Mouse (Mus musculus) mesoderm, embryonic 11.5 days (tissue): ENCODE measurements around the gene Aunip.
A peak's percentile ranks its signal among the peaks of the same experiment; 100 is the strongest.

Experiments
- DNase-seq: peaks from one replicate; pipeline ENCODE4 v3.0.0-alpha.2; 2012; ENCODE audit warnings: low read depth, low spot score

The Aunip gene

DNA sequence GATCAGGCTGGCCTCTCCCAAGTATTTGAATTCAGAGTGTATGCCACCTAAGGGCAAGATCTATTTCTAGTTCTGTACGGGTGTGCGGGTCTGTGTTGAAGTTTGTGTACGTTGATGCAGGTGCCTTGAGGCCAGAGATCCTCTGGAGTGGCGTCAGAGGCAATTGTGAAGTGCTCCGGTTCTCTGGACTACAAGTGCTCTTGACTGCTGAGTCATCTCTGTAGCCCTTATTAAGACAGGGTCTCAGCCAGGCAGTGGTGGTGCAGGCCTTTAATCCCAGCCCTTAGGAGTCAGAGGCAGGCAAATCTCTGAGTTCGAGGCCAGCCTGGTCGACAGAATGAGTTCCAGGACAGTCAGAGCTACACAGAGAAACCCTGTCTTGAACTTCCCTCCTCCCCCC is 4.8 kb downstream of the Aunip start:
- no peak for DNase-seq

DNA sequence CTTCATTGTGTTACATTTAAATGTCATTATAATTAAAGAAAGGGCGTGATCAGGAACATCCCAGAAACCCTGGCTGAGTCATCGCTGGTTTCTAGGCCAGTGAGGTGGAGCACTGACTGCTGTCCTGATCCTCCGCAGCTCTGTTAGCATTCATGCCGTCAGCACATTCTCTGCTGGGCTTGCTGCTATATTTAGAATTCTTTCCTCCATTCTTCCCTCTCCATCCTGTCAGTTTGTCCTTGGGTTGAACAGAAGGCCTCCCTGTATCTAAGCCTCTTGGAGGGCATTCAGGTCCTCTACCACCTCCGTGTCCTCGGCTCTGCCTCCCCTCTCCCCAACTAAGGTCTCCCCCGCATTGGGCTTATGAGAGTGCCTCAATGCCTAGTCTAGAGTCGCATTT is 6.2 kb downstream of the Aunip start:
- DNase-seq = no peak

DNA sequence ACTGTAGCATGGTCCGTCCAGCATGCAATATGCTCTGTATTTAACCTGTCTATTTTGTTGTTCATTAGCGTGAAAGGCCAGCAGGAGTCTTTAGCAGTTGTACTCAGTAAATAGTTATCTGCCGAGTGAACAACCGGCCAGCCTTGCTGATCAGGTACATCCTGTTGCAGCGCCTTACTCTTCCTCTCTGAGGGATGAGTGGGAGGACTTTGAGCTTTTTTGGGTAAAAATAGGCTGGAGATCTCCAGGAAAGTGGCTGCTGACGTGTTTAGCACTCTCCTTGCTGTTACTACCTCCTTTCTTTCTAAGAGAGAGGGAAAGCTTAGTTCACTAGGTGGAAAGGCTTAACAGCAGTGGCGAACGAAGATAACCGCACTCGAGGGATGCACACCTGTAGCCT is 6.9 kb downstream of the Aunip start:
- DNase-seq = no peak

DNA sequence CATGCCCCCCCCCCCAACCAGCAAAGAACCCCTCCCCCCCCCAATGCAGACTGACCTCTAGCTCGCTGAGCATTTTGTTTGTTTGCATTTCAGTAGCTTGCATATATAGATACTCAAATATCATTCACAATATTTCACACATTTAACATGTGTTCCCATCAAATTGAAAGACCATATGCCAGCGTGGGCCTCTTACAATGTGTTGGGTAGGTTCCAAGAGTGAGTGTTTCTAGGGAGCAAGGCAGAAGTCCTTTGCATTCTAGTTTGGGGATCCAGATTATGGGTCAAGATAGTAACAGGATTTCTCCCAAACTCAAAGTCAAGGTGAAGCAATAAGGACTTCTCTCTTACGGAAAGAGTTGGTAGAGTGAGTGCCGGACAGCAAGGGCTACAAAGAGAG is 7.7 kb downstream of the Aunip start:
- no peak for DNase-seq

DNA sequence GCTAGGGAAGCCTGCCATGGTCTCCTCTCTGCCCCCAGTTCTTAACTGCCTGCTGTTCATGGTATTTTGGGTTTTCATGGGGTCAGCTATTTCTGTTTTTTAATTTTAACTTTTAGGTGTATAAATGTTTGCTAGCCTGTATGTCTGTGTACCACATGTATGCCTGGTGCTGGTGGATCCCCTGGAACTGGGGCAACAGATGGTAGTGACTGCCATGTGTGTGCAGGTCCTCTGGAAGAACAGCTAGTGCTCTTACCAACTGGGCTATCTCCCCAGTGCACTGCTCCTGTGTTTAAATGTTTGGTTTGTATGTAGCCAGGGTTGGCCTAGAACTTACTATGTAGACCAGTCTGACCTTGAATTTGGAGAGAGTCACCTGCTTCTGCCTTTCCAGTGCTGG is 8.5 kb downstream of the Aunip start:
- no peak for DNase-seq

DNA sequence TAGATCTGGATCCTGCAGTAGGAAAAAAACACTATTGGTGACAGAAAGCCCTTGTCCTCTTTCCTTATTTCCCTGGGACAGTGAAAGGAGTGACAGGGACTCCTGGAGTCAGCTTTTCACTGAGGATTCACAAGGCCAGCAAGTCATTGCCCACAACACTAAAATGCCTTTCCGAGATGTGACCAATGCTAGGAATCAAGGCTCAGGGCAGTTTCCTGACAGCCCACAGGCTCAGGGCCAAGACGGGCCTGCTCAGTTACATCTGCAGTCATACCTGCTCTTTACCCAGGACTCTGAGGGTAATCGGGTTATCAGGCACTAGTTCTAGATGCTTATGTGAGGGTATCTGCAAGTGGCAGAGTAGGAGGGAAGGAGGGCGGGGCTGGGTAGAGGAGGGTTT is 12.6 kb downstream of the Aunip start:
- DNase-seq = no peak

DNA sequence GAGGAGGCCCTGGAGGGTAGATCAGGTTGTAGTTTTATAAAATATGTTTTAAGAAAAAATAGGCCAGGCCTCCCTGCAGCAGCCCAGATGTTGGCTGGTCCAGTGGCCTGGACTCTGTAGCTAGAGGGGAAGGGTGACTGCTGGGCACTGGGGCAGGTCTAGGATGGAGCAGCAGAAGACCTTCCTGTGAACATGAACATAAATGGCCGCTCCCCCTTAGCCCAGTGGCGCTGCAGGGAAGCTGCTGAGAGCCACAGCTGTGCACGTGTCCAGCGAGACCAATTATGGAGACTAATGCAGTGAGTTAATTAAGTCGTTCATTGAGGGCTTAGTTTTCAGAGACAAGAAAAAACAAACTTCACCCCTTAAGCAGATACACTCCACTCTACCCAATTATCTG is 15.0 kb downstream of the Aunip start:
- no peak for DNase-seq

DNA sequence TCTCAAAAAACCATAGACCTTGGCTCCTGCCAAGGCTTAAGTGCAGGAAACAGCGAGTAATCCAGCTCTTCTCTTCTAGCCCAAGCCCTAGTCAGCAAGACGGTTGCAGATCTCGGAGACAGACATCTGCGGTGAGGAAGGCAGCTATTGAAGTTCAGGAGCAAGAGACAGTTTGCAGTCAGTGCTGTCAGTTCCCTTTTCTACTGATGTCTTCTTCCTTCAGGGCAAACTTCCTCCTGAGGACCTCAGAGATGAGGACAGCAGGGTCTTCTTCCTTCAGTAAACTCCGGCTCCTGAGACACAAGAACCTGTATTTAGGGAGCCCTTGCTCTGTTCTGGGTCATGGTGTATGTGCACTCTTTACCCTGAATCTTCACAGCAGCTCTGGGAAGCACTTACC is 15.4 kb downstream of the Aunip start:
- DNase-seq = no peak

DNA sequence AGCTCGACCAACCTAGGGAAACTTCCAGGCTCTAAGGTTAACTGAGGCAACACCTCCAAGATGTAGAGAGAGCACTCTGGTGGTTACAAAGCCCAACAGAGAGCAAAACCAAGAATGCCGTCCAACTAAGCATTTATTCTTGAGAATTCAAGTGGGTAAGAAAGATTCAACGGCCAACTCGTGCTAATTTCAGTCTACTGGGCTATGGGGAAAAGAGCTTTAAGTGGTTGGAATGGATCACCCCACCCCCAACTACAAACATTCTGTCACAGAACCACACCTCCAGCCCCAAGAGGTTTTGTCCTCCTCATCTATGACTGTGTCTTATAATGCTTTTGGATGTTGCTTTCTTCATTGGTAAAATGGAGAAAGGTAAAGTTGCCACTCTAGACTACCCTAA is 22.1 kb downstream of the Aunip start:
- no peak for DNase-seq

DNA sequence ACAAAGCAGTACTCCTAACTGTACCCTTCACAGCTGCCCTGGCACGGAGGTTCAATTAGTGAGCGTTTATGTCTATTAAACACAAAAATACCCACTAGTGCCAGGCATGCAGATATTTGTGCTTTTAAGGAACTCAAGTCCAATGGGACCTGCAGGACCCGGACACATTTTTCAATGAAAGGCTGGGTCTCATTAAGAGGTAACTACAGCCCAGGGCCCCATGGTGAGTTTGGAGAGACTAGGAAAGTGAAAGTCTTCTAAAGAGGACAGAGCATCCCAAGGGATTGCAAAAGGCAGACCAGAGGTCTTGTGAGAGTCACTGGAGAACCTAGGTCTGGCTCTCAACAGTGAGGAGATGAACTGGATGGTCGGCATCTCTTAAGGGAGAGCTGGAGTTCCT is 22.6 kb downstream of the Aunip start:
- DNase-seq = no peak

DNA sequence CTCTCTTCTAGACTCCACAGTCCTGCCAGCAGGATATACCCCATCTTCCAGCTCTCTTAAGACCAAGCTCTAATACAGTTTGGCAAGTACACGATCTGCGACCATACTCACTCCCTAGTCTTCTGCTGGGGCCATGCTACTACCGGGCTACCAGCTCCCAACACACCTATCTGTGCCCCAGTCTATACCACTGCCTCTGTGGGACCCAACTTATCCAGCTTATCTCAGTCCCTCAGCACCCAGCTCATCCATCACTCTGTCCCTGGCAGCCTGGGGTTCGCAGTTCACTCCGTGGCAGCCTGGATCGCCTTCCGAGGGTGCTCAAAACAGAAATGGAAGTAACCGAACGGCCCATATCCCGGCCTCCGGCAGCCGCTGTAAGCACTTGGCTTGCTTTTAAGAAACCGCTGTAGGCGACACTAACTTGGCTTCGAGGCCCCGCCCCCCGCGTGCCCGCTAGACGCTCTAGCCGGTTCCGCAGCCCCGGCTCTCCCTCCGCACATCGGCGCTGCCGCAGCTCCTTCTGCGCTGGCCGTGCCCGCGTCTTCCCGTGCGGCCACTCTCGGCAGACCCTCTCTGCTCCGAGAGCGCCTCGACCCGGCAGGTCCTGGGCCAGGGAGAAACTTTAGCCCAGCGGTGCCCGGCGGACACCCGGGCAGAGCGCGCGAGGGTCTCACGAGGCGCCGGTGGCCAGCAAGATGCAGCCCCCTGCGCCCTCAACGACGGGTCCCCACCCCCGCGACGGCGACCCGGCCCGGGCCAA is 23.5 kb downstream of the Aunip start:
- DNase-seq = peak; percentile 48

DNA sequence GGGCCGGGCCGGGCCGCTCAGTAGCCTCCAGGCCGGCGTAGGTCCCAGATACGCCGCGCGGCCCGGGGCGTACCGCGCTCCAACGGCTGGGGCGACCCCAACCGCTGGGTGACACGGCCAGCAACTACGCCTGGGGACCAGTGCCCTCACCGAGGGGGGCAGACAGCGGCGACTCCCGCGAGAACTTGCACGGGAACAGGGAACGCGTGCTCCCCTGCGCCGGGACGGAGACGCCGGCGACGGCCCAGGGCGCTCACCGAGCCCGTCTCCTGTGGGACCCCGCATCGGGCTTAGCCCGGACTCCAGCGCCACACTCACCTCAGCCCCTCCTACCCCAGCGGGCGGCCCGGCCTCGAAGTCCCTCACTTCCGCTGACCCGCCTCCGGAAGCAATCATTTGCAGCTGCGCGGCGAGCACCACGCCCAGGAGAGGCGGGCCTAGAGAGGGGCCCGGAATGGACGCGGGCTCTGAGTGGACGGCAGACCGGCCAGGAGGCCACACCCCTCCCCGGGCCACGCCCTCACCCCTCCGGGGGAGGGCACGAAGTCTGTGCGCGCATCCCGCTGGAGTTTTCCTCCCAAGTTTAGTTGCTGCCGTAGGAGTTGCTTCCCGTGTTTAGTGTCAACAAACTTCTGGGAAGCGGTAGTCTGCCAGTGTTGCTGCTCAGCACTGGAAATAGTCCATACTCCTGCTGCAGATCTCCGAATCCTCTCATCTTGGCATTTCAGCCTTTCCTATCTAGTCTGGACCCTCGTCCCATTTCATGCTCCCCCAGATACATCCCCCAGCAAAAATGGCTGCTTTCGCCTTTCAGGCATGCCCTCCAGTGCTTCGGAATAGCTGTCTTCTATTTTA is 24.4 kb downstream of the Aunip start, which contains the start of gene Mtfr1l:
TSS of gene Mtfr1l (minus strand) at position 456 of the 855 bp plus-strand sequence.
- DNase-seq = peak; percentile 97

DNA sequence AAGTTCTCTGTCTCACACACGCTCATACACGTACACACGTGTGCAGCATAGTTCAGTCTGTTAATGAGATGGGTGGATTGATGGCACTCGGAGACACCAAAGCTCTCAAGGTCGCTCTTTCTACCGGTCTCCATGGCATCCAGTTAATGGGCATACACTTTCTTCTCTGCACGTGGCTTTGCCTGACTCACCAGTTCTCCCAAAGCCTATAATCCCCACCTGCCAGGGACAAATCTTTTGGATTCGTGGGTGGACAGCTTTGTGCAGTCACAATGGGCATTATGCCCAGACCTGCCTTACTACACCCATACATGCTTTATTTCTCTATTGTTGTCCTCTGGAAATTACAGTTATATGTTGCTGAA is 25.0 kb downstream of the Aunip start:
- no peak for DNase-seq

DNA sequence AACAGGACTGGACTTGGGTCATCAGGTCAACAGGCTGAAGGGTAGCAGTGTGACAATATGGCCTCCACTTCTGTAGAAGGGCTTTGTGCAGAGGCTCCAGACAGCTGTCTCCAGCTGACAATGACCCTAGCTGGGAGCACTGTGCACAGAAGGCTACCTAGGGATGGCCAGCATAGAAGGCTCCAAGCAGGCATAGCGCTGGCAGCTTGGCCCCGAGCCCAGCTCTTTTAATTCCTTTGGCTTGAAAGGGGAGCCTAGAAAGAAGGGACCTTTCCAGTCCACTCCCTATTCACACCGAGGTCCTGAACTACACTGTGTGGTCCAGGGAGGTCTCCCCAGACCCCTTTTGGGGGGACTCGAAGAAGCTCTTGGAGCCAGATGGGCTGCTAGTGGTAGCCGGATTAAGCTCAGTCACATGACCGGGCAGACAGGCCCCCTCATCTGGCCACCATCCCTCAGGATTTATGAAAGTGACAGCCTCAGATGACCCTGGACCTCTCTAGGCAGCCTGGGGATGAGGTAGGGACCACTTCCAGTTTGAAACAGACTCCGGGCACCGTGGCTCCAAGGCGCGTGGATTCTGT is 28.3 kb downstream of the Aunip start:
- DNase-seq = no peak

DNA sequence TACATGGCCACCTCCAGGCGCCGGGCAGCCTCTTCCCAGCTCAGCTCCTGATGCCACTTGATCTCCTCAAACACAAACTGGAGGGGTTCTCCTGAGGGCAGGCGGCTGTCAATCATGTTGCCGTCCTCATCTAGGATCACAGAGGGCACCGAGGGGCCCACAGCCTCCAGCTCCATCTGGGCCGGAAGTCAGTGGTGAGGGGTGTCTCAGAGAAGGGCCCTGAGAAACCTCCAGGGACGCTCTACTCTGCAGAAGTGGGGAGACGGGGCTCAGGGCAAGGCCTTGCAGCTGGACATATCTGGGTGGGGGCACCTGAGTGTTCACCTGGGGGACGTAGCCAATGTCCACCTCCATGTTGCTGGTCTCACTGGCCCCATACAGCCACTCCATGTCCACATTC is 31.9 kb downstream of the Aunip start:
- no peak for DNase-seq

DNA sequence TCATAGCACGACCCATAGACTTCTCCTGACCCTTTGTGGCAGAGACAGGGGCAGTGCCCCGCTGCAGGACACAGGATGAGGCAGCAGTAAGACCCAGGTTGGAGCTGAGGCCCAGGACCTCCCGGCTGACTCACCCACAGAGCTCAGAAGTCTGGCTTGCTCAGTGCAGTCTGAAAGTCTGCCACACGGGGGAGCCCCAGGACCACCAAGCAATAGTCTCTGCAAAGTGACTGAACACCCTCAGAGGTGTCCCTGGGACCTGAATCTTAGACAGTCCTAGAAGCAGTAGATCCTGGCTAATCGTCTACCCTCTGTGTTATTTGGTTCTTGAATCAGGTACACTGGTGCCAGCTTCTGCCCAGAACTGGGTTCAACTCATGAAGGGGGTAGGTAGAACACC is 32.5 kb downstream of the Aunip start:
- DNase-seq = peak; percentile 89

DNA sequence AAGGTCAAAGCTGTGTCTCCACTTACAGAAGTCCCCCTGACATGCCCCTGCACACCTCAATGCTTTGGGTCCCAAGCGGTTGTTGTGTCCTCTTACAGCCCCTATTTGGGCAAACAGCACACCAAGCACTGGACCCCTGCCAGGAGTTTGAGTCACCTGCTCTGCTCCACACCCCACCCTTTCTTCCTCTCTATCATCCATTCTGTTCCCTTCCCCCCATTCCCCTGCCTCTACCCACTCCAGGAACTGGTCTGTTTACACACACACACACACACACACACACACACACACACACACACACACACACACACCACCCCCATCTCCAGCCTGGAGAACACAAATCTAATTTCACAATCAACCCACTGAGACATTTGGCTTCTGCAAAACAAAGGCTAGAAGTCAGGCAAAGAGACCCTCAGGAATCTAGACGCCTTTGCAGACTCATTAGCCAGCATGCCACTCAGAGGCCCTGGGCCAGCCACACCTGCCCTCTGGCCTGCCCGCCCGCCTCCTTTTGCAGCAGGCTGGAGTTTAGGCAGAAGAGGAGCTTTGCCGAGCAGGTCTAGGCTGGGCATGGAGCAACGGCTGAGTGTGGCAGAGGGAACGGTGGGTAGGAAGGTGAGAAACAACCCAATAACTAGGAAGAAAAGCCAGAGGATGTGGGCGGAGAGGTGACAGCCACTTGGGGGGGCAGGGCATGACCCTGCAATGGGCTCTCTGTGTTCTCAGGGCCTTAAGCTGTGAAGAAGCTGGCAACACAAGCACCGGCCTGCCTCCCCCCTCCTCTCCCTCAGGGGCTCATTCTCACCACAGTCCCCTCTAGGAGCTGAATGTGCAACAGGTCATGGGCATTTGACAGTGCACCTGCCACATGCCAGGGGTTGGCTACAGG is 36.3 kb downstream of the Aunip start:
- DNase-seq = no peak

DNA sequence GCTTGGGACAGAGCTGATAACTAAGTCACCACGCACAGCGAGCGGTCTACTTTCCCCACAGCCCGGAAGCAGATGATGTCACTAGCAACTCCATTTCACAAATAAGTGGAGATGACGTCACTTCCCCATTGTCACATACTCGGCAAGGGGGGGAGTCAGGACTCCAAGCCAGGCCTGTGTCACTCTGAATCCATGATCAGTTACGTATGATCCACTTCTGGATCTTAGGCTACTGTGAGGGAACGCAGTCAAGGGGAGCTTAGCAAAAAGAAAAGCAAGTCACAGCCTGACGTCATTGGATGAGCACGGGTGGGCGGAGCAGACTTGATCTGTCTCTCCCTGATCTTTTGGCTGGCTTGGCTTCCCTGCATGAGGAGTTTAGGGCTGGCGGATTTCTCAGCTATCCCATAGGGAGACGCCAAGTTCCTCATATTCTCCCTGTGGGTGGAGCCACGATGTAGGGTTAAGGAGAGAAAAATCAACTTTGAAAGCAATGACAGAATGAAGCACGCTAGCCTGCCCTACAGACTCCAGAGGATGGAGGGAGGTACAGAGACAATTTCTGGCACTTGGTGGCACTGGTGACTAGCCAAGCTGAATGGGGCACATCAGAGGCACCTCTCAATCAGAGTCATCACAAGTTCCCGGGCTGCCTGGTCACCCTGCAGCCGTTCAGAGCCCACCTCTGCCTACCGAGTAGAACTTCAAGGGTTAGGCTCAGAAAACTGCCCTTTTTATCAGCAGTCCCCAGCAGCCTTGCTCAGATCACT is 37.6 kb downstream of the Aunip start:
- DNase-seq = no peak

DNA sequence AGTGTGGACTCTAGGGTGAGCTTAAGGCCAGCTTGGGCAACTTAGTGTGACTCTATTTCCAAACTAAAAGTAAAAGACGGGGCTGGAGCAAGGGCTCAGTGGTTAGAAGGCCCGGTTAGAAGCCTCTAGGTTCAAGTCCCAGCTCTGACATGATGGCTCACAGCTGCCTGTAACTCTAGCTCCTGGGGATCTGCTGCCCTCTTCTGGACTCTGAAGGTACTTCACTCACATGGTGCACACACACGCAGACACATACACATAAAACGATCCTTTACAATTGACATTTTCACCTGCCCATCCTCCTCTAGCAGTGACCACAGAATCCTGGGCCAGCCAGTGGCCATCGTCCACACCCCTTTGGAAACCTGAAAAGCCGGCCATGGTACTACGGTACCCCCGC is 39.1 kb downstream of the Aunip start:
- DNase-seq = no peak

DNA sequence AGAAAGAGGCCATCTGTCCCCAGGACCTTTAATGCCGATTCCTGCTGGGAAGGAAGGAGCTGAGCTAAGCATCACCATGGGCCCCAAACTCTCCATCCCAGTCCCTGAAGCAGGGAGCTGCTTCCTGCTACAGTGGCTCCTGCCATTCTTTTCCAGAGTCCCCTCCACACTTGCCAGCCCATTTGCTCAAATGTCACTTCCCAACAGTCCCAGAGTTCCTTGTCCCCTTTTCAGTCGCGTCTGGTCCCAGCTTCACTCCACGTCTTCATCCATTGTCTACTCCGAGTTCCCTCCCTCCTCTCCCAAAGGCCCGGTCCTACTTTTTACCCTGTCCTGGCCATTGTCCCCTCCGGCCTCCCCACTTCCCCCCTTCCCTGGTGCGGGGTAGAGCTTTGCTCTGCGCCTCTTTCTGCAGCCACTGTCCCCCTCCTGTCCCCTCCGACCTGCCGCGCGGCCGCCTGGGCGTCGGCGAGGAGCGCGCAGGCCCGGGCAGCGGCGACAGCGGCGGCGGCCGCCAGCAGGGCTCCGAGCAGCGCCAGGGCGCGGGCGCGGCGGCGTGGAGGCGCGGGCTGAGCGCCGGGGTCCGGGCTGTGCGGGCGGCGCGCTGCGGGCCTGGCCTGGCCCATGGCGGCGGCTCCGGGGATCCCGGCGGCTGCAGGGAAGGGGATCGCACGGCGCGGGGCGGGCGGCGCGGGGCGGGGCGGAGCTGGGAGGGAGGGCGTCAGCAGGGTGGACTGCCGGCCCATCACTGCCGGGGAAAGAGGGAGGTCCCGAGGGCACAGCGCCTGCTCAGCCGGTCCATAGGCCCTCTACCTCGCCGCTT is 40.9 kb downstream of the Aunip start, which contains the start of gene Selenon:
TSS of gene Selenon (minus strand) at position 673 of the 823 bp plus-strand sequence.
- DNase-seq = no peak
